Mouse (Mus musculus): Measurements from ENCODE around the gene Fmo1.
"Not testable (repeated sequence)": the region's sequence is repeated elsewhere in the genome, so short reads cannot be mapped to it uniquely, and the experiment has no call there.

The Fmo1 gene

GRCm38 (mm10) chr1:162785222-162785621 lies 81.2 kb downstream of the Fmo1 start:
- DNase-seq = no peak

DNA sequence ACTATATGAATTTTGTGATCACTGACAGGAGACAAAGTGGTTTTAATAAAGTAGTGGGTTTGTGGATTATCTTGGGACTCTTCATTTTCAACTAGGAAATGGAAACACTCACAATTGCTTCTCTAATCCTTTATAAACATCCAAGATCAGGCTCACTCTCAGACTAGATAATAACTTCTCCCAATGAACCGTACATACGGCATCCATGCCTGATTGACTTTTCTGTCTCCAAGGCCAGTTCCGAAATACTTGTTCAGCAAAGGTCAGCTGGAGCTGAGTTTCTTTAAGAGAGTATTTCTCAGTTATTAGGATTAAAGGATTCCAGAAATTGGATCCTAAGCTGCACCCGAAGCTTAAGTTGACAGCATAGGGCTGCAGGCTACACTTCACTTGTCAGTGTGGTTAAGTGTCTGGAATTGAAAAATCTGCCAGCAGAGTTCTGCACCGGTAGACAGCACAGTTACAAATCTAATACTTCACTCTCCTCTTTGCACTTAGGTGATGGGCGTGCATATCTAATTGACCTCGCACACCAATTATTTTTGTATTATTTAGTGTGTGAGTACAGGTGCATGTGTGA lies 82.7 kb downstream of the Fmo1 start:
- no peak for DNase-seq

- not testable (repeated sequence) for DNase-seq
These were observed 85.4 kb downstream of the Fmo1 start for GRCm38 (mm10) chr1:162781035-162781434.

Measured in thymus, postnatal 25 days (tissue).